Mouse (Mus musculus): Measurements from ENCODE around the gene Opn1mw.

- no peak for TF ChIP-seq POLR2A (IDR thresholded peaks at IDR 0.05; ENCODE audit: insufficient read length, low read depth)
- TF ChIP-seq USF1 (IDR thresholded peaks at IDR 0.05; ENCODE audit: low read depth) = no peak
- no peak for TF ChIP-seq MYOD1 (IDR thresholded peaks at IDR 0.05; ENCODE audit: control insufficient read depth in 1 of 3, insufficient read length in 2 of 3, low read depth in 2 of 3)
- no peak for TF ChIP-seq TCF12 (IDR thresholded peaks at IDR 0.05; ENCODE audit: insufficient read depth, poor library complexity, severe bottlenecking)
- no peak for TF ChIP-seq POLR2AphosphoS2 (IDR thresholded peaks at IDR 0.05; ENCODE audit: insufficient read length, low read depth)
- TF ChIP-seq MAX (IDR thresholded peaks at IDR 0.05; ENCODE audit: low read depth) = no peak
- no peak for TF ChIP-seq SRF (IDR thresholded peaks at IDR 0.05; ENCODE audit: control insufficient read depth, insufficient read length, low read depth)
- no peak for TF ChIP-seq E2F4 (IDR thresholded peaks at IDR 0.05; ENCODE audit: insufficient read depth)
- TF ChIP-seq MYOG (IDR thresholded peaks at IDR 0.05; ENCODE audit: control insufficient read depth in 1 of 3, insufficient read depth in 1 of 3, insufficient read length in 2 of 3, low read depth in 2 of 3) = no peak
- TF ChIP-seq TCF3 (IDR thresholded peaks at IDR 0.05; ENCODE audit: insufficient read length, low read depth) = no peak
Observed at GRCm38 (mm10) chrX:74124975-74125374, 2.3 kb upstream of the Opn1mw start.
